Mouse (Mus musculus) ES-Bruce4 (cell line): Measurements from ENCODE around the gene Disp1. TPM values are rescaled to one million over a fixed set of nuclear protein-coding genes. Genes with fewer than 3 reads are reported as not detected.

Experiments
- H3K27ac ChIP-seq: 2 replicates; pipeline ENCODE4 v1.5.1; 2012; ENCODE audit warnings: low read length, inconsistent platforms; ENCODE audit not compliant: insufficient read depth
- H3K27me3 ChIP-seq: 2 replicates; pipeline ENCODE4 v1.6.1; 2012; ENCODE audit warnings: mild to moderate bottlenecking, low read length, inconsistent platforms; ENCODE audit not compliant: control insufficient read depth, poor library complexity, insufficient read depth, severe bottlenecking
- H3K36me3 ChIP-seq: 2 replicates; pipeline ENCODE4 v1.6.1; 2012; ENCODE audit warnings: inconsistent platforms, mild to moderate bottlenecking, low read length, moderate library complexity; ENCODE audit not compliant: control insufficient read depth, poor library complexity, insufficient read depth, severe bottlenecking
- H3K4me1 ChIP-seq: one replicate; pipeline ENCODE4 v1.8.1; 2011; ENCODE audit warnings: low read length; ENCODE audit not compliant: control insufficient read depth, insufficient read depth
- H3K4me3 ChIP-seq: 2 replicates; pipeline ENCODE4 v1.5.1; 2011; ENCODE audit warnings: low read depth, mild to moderate bottlenecking, low read length
- H3K9ac ChIP-seq: 2 replicates; pipeline ENCODE4 v1.6.1; 2012; ENCODE audit warnings: low read depth, mild to moderate bottlenecking, inconsistent platforms; ENCODE audit not compliant: poor library complexity, severe bottlenecking
- H3K9me3 ChIP-seq: replicated peaks from 2 replicates; pipeline ENCODE4 v1.6.1; 2012; ENCODE audit warnings: mild to moderate bottlenecking, low read length, inconsistent platforms; ENCODE audit not compliant: control insufficient read depth, poor library complexity, insufficient read depth, severe bottlenecking
- CTCF ChIP-seq: IDR thresholded peaks from one replicate; pipeline ENCODE4 v1.8.1; 2011; ENCODE audit warnings: low read depth, low read length
- EP300 ChIP-seq: IDR thresholded peaks from 2 replicates; pipeline ENCODE4 v1.6.1; 2011; ENCODE audit warnings: low read depth, low read length; ENCODE audit not compliant: insufficient read depth
- POLR2A ChIP-seq: IDR thresholded peaks from one replicate; pipeline ENCODE4 v1.8.1; 2011; ENCODE audit warnings: low read length; ENCODE audit not compliant: insufficient read depth
- polyA plus RNA-seq: library from polyadenylated mRNA; stranded (reverse); fragments of >200 nt; gene quantifications from 2 replicates; pipeline ENCODE4 v1.2.4, GENCODE M21; 2011; ENCODE audit warnings: low read depth; ENCODE audit not compliant: missing spikeins, insufficient read depth, insufficient read length

The Disp1 gene
- polyA plus RNA-seq, 1 experiment = 9.5 TPM

- Histone ChIP-seq H3K27ac (no peak overlapping the region), H3K4me1 (no peaks in the 10 kb centered on the region), H3K27me3 (no peaks in the 10 kb centered on the region), H3K36me3 (no peaks in the 10 kb centered on the region), H3K9ac (no peak overlapping the region), H3K9me3 (no peaks in the 10 kb centered on the region), H3K4me3 (no peak overlapping the region)
- no peak for TF ChIP-seq CTCF
- no peak for TF ChIP-seq POLR2A
- no peak for TF ChIP-seq EP300
Observed at GRCm38 (mm10) chr1:183185560-183185959, 35.8 kb downstream of the Disp1 start.

GRCm38 (mm10) chr1:183184681-183185080 is 36.6 kb downstream of the Disp1 start:
- no peak overlapping the region for H3K27ac ChIP-seq

GRCm38 (mm10) chr1:183183565-183183964 is 37.8 kb downstream of the Disp1 start:
- TF ChIP-seq EP300 (no peak), POLR2A (no peak), CTCF (no peak)
- no peak overlapping the region for H3K4me3 ChIP-seq
- H3K36me3 ChIP-seq = no peaks in the 10 kb centered on the region
- no peak overlapping the region for H3K27ac ChIP-seq
- no peaks in the 10 kb centered on the region for H3K27me3 ChIP-seq
- H3K4me1 ChIP-seq = no peaks in the 10 kb centered on the region
- H3K9me3 ChIP-seq = no peaks in the 10 kb centered on the region
- H3K9ac ChIP-seq = no peak overlapping the region

More at GRCm38 (mm10) chr1:183184681-183185080, 36.6 kb downstream of the Disp1 start:
- Histone ChIP-seq H3K4me1 (no peaks in the 10 kb centered on the region), H3K36me3 (no peaks in the 10 kb centered on the region), H3K4me3 (no peak overlapping the region), H3K27me3 (no peaks in the 10 kb centered on the region), H3K9me3 (no peaks in the 10 kb centered on the region), H3K9ac (no peak overlapping the region)
- TF ChIP-seq POLR2A = no peak
- TF ChIP-seq EP300 = no peak
- TF ChIP-seq CTCF = no peak

GRCm38 (mm10) chr1:183182641-183183414 is 38.5 kb downstream of the Disp1 start:
- Histone ChIP-seq H3K9me3 (no peaks in the 10 kb centered on the region), H3K36me3 (no peaks in the 10 kb centered on the region), H3K27me3 (no peaks in the 10 kb centered on the region), H3K9ac (no peak overlapping the region), H3K4me3 (no peak overlapping the region), H3K27ac (no peak overlapping the region), H3K4me1 (no peaks in the 10 kb centered on the region)
- no peak for TF ChIP-seq EP300
- TF ChIP-seq POLR2A = no peak
- TF ChIP-seq CTCF = no peak

GRCm38 (mm10) chr1:183181030-183181395 is 40.3 kb downstream of the Disp1 start:
- Histone ChIP-seq H3K4me3 (no peak overlapping the region), H3K9ac (no peak overlapping the region), H3K36me3 (no peaks in the 10 kb centered on the region), H3K4me1 (no peaks in the 10 kb centered on the region), H3K27me3 (no peaks in the 10 kb centered on the region), H3K27ac (no peak overlapping the region), H3K9me3 (no peaks in the 10 kb centered on the region)
- no peak for TF ChIP-seq CTCF
- TF ChIP-seq EP300 = no peak
- TF ChIP-seq POLR2A = no peak

GRCm38 (mm10) chr1:183180301-183181029 is 40.9 kb downstream of the Disp1 start:
- Histone ChIP-seq H3K36me3 (no peaks in the 10 kb centered on the region), H3K9ac (no peak overlapping the region), H3K4me3 (no peak overlapping the region), H3K27ac (no peak overlapping the region), H3K9me3 (no peaks in the 10 kb centered on the region), H3K27me3 (no peaks in the 10 kb centered on the region), H3K4me1 (no peaks in the 10 kb centered on the region)
- TF ChIP-seq CTCF (no peak), EP300 (no peak), POLR2A (no peak)
